Mouse (Mus musculus) R1 (cell line): ENCODE data around the gene Samd10.

Source experiments
- DNase-seq: peaks from one replicate; pipeline ENCODE4 v3.0.0-alpha.2; 2018; ENCODE audit warnings: low read depth, low spot score

Gene Samd10

DNA sequence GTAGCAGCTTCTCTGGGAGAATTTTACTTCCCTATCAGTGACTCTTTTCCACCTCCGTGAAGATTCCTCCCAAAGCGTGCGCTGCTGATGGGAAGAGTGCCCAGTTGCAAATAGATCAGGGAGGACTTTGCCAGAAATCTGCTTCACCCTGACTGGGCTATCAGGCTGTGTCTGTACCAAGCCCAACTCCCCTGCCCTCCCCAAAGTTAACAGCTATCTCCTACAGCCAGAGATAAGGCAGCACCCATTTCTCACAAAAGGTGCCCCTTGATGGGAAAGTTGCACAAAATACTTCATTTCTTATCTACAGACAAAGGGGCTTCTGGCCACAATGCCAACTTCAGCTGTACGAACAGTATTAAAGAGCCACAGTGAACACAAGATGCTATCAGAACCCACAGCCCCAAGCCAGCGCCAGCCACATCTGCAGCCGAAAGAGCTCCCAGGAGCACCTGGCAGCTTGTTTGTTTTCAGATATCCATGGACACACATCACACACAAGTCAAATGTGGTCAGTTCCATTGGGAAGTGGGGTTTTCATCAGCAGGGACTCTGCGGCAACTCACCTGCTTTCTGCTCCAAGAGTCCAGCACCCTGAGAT, 20.9 kb downstream of the Samd10 start:
- no peak for DNase-seq

DNA sequence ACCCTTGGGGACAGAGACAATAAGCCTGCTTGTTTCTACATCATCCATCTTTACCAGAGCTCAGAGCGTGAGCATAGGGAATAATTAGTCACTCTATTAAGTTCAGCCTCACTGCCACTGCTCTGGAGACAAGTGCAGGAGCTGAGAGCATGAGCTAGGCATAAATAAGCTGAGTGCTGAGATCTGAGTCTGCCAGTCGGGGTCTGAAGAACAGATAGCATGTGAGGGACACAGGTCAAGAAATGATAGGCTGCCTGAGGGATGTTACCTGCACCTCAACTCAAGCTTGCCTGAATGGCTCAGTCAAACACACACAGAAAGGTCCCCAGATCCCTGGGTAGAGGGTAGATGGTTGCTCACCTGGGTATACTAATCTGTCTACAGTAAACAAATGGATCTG, 21.9 kb downstream of the Samd10 start:
- DNase-seq: no peak

DNA sequence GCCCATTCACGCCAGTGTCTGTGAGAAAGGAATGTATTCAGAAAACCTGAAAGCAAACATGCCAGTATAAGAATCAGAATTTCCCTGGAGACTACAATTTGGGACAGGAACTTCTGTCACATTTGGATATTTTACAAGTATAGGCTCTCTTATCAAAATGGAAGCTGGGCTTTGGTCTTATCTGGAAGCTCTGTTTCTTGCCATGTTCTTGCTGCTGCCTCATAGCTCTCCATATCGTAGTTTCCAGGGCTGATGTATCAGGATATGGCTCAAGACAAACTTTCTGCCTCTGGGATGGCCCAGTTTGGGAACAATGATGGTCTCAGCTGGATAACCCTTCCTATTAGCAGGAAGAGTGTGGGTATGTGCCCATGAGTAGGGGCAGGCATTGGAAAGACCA, 22.4 kb downstream of the Samd10 start:
- DNase-seq: no peak

DNA sequence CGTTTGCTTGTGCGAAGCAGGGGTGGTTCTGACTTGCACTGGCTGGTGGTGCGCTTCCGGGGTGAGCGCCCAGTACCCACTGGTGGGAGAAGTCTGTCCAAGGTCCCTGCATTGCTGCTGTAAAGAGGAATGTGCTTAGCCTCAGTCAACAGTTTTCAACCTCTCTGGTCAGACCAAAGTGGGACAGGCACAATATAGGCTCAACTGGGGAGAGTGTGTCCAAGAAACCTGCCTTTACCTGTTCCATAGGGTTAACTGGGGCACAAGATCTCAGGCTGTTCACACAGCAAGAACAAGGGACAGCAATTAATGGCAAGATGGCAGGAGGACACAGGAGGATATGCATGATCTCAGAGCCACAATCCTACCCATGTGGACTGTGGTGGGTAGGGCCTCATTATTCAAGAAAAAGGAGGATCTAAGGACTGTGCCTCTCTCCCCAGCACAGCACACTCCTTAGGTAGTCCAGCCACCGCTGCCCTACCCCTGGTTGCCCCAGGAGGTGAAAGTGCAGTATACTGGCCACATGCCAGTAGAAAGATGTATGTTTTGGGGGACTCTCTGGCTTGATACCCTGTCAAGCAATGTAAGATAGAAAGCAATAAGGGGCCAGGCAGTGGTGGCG, 24.0 kb downstream of the Samd10 start:
- DNase-seq: no peak

DNA sequence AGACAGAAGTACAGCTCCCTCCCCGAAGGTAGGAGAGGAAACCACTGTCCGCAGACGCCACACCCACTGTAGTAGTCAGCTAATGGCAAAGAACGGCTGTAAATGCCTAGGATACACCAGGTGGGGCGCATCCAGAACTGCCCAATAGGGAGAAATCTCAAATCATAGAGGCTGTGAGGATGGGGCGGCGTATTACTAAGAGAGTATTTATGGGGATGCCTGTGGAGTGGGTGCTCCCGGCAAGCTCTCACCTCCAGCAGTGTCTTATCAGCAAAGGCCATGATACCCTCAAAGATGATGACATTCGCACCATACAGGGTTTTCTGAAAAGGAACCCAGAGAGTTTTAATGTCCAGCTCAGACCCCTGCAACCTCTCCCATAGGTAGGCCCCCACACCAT, 25.1 kb downstream of the Samd10 start:
- no peak for DNase-seq

DNA sequence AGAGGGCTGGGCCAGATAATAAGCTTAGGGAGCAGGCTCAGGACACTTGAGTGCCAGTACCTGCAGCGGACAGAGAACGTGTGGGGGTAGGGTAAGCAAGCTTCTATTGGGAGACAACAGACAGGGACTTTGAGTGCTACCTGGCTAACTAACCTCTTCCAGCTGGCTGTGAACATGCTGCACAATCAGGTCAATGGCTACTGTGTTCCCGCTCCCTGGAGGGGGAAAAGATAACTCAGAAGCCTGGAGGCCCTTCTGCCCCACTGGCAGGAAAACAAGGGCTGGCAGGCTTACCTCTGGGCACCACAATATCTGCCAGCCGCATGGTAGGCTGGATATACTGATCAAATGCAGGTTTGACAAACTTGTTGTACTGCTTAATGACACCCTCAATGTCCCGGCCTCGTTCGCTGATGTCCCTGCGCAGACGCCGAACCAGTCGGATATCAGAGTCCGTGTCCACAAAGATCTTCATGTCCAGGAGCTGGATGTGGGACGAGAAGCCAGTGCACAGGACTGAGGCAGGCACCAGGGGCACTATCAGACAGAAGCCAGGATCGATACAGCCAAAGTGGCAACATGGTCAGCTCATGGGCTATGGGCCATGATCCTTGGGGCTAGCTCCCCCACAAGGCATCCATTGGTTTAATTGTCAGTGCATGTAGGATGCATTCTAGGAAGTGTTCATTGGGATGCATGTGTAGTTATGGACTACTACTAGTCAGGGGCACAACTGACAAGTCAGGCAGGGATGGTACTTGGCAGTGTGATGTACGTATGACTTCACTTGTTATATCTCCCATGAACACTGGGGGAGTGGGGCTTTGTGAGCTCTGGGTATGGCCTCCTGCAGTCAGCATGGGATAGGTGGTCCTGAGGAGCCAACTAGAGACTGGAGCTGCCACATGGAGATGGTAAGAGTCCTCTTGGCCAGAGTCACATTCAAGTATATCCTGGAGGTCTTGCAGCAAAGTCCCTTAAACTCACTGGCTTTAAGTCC, 25.8 kb downstream of the Samd10 start:
- DNase-seq: no peak

DNA sequence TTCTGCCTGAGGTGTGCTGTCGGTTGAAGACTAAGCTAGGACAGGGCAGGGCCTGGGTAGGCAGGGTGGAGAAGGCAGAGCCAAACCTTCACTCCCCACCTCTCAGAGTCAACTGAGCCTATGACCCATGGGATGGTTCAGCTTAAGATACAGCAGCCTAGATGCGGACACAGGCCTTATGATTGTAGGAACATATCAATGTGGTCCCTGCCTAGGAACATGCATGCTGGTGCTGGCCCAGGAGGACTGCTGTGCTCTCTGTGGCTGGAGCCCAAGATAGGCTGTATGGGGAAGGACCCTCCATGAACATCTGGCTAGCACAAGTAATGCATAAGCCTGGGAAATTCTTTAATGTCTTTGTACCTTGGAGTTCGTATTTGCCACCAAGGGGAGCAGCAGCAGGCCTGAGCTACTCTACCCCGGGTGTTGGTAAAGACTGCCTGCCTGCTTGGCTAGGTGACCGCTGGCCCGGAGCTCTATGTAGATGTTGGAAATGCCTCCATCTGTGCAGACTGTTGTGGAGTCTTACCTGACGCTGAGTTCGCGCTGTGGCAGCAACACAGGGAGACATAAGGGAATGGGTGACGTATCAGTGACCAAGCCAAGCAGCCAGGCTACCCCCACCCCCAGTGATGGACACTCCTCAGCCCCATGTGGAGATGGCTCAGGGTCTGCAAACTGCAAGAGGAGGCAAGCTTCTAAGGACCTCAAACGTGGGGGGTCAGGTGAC, 26.9 kb downstream of the Samd10 start:
- DNase-seq: no peak

DNA sequence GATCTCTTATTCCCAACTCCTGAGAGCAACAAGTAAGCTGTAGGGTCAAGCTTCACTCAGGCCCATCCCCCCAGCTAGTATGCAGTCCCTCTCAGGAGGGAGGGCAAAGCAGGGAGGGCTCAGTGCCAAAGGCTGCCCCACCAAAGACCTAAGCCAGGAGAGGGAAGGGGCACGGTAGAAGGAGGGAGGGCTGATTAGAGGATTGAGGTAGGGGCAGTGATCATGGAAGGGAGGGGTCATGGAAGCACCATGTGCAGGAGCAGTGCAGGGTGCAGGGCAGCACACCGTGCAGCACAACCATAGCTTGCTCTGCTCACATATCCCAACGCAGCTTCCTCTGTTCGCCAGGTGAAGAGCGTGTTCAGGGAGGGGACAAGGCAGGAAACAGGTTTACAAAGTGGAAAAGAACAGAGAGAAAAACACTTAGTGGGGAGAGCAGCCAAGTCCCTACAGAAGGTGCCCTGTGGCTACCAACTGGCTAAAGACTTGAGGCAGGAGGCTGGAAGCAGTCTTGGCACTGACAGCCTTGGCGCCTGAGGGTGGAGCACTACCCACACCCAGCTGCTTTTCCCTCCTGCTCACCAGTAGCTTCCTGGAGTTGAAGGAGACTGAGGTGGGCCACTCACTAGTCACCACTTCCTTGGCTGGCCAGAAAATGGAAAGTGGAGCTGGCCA, 28.0 kb downstream of the Samd10 start:
- no peak for DNase-seq

DNA sequence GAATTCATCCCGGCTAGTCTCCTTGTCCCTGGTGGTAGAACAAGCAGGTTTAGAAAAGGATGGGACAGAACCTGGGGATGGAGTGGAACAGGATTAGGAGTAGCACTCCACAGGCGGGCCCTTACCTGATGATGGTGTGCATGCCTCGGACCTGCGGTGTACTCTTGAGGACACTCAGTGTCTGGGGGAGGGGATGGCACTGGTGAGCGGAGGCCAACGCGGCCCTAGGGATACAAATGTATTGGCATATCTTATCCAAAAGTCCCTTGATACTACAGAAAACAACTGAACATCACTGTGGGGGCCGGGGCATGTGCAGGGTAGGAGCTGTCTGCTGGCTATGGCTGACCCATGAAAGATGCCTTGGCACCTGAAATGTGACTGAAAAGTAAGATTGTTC, 28.6 kb downstream of the Samd10 start:
- DNase-seq: no peak

DNA sequence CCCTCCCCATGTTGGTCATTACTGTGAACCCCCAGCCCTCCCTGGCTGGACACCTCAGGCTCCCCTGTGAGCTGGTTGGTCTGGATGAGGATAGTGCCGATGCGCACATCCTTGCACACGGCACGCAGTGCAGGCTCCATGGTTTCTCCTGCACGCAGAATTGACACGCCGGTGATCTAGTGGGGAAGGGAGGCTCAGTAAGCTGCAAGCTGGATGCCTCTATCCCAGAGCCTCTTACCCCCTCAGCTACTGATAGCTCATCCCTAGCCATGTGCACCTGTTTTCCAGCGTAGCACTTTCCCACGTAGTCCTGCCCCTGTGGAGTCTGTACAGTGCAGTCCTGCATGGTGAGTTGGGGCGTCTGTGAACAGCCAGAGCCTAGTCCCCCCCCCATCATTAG, 29.2 kb downstream of the Samd10 start:
- DNase-seq: no peak

DNA sequence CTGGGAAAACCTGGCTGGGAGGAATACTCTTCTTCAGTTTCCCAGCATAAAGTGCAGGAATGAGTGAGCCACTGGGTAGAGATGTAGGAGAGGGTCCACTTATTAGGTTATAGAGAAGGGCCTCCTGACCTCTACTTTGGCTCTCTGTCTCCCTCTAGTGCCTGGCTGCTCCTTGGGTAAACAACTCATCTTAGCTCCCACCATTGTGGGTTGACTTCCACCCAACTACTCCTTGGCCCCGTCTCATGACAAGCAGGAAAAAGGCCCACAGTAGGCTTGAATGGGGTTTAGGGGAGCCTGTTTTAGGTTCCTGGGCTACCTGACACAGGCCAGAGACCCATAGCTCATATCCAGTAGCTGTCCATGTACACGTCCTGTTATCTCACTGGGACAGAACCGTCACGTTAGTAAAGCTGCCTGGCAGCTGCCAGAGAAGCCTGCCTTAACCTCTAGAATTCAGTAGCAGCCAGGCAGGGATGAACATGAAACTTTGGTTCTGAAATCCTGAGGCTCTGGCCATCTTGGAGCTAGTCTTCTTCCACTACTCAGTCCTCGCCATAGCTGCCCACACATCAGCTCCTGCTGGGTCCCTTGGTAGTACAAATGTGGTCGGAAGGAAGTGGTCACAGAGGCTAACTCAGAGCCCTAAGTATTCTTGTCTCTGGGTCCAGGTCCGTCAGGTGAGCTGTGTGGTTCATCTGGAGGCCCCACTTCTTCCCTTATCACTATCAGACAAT, 30.6 kb downstream of the Samd10 start:
- peak; percentile 53 for DNase-seq

DNA sequence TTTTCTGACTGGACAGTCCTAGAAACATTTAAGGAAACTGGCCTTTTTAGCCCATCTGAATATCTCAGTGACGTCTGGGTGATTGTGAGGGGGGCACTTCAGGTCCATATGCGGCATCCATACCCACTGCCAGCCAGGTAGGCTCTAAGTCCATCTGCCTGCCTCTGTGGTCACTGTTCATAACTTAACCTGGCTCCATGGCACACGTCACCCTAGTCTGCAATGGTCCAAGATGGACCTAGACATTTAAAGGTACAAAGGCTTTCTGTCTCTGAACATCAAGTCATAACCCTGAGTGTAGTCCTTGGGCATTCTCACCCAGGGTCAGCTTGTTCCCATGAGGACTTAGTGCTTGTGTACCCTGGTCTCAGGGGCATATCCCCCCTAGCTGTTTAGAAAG, 31.7 kb downstream of the Samd10 start:
- DNase-seq: no peak

DNA sequence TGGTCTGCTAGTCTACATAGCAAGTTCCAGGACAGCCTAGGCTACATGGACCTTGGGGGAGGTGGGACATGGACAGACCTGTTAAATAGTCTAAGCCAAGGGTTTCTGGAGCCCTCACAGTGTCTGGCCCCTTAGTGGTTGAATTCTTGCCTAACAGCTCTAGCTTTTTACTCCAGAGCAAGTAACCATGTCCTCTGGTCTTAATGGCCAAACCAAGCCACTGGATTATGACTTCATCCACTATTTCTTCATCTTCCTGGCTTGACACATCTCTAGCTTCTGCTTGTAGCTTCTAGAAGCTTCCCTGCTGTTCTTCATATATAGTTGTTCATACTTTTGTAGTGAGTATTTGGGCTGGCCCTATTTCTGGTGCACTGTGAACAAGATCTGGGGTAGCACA, 45.2 kb downstream of the Samd10 start:
- DNase-seq: no peak

DNA sequence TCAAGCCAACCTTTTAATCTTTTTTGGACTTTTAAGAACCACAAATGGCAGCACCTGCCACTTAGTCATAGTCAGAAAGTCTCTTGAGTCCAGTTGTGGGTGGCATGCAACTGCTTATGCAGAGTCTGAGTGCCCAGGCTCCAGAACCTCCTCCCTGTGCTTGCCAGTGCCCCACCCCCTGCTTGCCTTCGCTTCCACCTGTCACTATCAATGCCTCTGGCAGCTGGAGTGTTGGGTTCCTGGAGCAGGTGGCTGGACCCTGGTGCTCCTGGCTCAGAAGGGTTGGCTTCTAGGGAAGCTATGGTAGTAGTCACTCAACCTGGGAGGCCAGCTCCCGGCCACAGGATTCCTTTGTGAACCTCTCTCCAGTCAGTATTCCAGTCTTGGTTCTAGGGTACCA, 48.8 kb downstream of the Samd10 start:
- DNase-seq: no peak

DNA sequence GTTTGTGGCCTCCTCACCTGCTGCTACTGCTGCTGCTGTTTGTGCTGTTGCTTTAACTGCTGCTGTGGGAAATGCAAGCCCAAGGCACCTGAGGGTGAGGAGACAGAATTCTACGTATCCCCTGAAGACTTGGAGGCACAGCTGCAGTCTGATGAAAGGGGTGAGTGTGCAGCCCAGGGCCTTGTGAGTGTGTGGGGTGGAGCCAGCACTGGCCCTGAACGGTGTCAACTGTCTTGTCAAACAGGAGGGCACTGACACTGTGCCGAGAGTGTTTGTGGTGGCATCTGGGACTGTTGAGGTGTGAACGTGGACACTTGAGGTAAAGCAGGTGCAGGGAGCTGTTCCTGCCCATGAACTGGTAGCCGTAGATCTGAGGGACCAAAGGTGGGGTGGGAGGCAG, 50.3 kb downstream of the Samd10 start:
- DNase-seq: no peak

DNA sequence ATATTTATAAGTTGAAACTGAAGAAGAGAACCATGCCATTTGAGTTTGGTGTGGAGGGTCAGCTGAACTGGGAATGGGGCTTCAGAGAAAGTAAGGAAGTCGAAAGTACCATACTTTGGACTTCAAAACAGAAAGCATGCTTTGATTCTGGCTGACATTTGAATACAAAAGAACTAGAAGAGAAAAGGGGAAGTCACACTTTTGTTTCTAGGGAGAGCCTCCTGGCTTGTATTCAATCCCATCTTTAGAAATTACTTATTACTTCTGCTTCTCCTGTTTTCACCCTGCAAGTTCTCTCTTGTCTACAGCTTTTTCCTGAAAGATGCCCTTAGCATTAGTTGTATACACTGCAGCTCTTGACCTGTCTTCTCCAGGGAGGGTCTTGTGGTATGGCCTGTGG, 50.8 kb downstream of the Samd10 start:
- DNase-seq: no peak

DNA sequence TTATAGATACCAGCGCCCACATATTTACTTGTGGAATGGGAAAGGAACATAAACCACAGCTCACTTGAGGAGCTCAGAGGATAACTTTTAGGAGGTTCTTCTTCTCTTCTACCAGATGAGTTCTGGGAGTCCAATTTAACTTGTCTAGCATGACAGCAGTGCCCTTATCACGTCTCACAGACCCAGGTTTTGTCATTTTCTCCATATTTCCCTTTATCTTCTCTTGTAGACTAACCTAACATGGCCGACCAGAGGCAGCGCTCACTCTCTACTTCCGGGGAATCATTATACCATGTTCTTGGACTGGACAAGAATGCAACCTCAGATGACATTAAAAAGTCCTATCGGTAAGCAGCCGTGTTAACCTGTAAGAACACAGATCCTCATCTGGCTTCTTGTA, 52.9 kb downstream of the Samd10 start:
- DNase-seq: no peak
